Mouse (Mus musculus): ENCODE measurements around the gene Immt. TPM values are rescaled to one million over a fixed set of nuclear protein-coding genes. Genes with fewer than 3 reads are reported as not detected.
"Not testable (repeated sequence)": the region's sequence is repeated elsewhere in the genome, so short reads cannot be mapped to it uniquely, and the experiment has no call there.

Gene Immt
- polyA plus RNA-seq, 1 experiment from 2014 or later, result 201 TPM

DNA sequence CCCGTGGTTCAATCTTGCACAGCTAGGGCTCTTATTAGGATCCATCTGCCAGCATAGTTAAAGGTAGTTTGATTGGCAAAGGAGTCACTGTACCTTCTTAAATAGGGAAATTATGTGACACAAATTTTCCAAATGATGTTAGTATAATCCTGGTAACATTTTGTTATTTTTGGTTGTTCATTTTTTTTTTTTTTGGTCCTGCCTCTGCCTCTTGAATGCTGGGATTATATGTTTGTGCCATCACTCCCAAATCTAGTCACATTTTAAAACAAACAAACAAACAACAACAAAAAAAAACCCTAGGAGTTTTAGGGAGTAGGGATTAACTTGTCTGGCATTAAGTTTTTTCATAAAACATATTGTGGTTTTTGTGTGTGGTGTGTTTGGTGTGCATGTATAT is 4.3 kb upstream of the Immt start, which contains the start of gene Mrpl35:
Gene Mrpl35, minus strand, starts transcription at position 101 of the 400 bp plus-strand sequence.
- ATAC-seq (replicated peaks; ENCODE audit: low FRiP score) (no peak), DNase-seq (ENCODE audit: low spot score) (no peak)
- Histone ChIP-seq H3K4me1 (replicated peaks; ENCODE audit: control insufficient read depth, insufficient read depth, low read length) (no peaks in the 10 kb centered on the region), H3K36me3 (ENCODE audit: control insufficient read depth, insufficient read depth, low read length) (no peaks in the 10 kb centered on the region), H3K27ac (ENCODE audit: low read depth, low read length) (no peak within 1 kb of the TSS), H3K4me2 (ENCODE audit: low read depth, low read length, severe bottlenecking) (no peak within 1 kb of the TSS), H3K4me3 (ENCODE audit: low read depth, low read length) (no peak within 1 kb of the TSS), H3K9me3 (ENCODE audit: control insufficient read depth, low read length) (no peaks in the 10 kb centered on the region), H3K27me3 (ENCODE audit: control insufficient read depth, insufficient read depth, low read length) (no peaks in the 10 kb centered on the region; the same call in 1 of the 2 replicates), H3K9ac (ENCODE audit: low read length) (no peak within 1 kb of the TSS)
- WGBS, result 41% methylated on average over 1 of the region's 1 CpGs

DNA sequence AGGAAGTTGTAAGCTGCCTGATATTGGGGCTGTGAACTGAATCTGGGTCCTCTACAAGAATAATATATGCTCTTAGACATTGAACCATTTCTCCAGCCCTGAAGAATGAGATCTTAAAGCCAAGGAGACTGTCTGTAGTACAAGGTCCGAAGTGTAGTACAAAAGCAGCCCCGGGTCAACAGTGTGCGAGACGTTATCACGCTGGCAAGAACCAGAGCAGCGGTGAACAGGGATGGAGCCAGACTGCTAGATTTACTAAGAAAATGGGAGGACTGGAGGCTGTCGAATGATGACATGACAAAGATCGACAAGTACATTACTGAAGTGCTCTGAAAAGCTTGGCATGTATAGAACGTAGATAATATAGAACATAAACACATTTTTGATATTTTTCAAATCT is 1.4 kb upstream of the Immt start:
- Histone ChIP-seq H3K9me3 (ENCODE audit: control insufficient read depth, low read length) (no peaks in the 10 kb centered on the region), H3K36me3 (ENCODE audit: control insufficient read depth, insufficient read depth, low read length) (no peaks in the 10 kb centered on the region; the same call in 1 of the 2 replicates), H3K27ac (ENCODE audit: low read depth, low read length) (no peak overlapping the region), H3K27me3 (ENCODE audit: control insufficient read depth, insufficient read depth, low read length) (no peaks in the 10 kb centered on the region; the same call in 1 of the 2 replicates), H3K9ac (ENCODE audit: low read length) (no peak overlapping the region), H3K4me2 (ENCODE audit: low read depth, low read length, severe bottlenecking) (no peak overlapping the region), H3K4me3 (ENCODE audit: low read depth, low read length) (no peak overlapping the region), H3K4me1 (replicated peaks; ENCODE audit: control insufficient read depth, insufficient read depth, low read length) (no peaks in the 10 kb centered on the region; the same call in 1 of the 2 replicates)
- WGBS, result 88% methylated on average over 9 of the region's 9 CpGs
- ATAC-seq (replicated peaks; ENCODE audit: low FRiP score) (no peak), DNase-seq (ENCODE audit: low spot score) (no peak)

DNA sequence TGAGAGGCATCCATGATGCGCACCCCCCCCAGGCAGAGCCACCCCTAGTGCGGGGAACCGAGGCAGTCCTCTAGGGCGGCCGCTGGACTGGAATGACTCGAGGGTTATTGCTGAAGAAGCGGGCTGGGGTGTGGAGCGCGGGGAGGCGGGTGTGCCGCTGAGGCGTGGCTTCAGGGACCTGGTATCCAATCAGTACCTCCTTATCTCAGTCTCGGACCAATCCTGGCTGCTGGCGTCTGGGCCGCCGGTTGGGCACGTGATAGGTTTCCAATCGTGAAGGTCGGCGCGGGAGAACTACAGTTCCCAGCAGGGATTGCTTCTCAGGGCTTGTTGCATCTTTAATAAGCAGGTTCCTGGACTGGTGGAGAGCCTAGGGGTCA is 440 bp downstream of the Immt start:
- Histone ChIP-seq H3K27me3 (ENCODE audit: control insufficient read depth, insufficient read depth, low read length) (no peaks in the 10 kb centered on the region), H3K9me3 (ENCODE audit: control insufficient read depth, low read length) (no peaks in the 10 kb centered on the region), H3K27ac (ENCODE audit: low read depth, low read length) (peak overlapping the region; percentile 75), H3K4me3 (ENCODE audit: low read depth, low read length) (peak overlapping the region; percentile 89), H3K4me1 (replicated peaks; ENCODE audit: control insufficient read depth, insufficient read depth, low read length) (no peaks in the 10 kb centered on the region; the same call in 1 of the 2 replicates), H3K9ac (ENCODE audit: low read length) (peak overlapping the region; percentile 88), H3K36me3 (ENCODE audit: control insufficient read depth, insufficient read depth, low read length) (no peaks in the 10 kb centered on the region; the same call in 1 of the 2 replicates), H3K4me2 (ENCODE audit: low read depth, low read length, severe bottlenecking) (peak overlapping the region; percentile 69)
- peak; percentile 96 for DNase-seq (ENCODE audit: low spot score)
- 1% methylated on average over 21 of the region's 21 CpGs for WGBS
- ATAC-seq (replicated peaks; ENCODE audit: low FRiP score), result peak; percentile 99

DNA sequence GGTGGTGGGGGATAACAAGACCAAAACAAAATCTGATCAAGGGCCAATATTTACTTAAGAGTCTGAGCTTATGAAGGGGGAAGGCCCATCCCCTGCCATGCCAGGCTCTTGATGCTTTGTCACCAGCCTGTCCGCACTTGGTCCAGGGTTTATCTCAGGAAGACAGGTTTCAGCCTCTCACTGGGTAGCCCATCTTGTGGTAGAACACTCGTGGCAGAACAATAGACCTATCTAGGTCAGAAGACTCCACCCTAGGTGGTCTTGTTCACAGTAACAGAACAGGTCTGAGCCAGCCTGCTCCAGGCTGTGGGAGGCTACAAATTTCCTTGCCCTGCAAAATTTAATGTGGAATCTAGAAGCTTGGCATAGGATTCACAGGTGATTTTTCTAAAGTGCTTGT is 5.7 kb downstream of the Immt start:
- WGBS, result 84% methylated on average over 2 of the region's 2 CpGs
- H3K4me3 ChIP-seq (ENCODE audit: low read depth, low read length), result no peak overlapping the region
- no peaks in the 10 kb centered on the region; the same call in 1 of the 2 replicates for H3K36me3 ChIP-seq (ENCODE audit: control insufficient read depth, insufficient read depth, low read length)
- H3K4me2 ChIP-seq (ENCODE audit: low read depth, low read length, severe bottlenecking), result no peak overlapping the region
- no peaks in the 10 kb centered on the region; the same call in 1 of the 2 replicates for H3K4me1 ChIP-seq (replicated peaks; ENCODE audit: control insufficient read depth, insufficient read depth, low read length)
- H3K9me3 ChIP-seq (ENCODE audit: control insufficient read depth, low read length), result no peaks in the 10 kb centered on the region
- no peak for DNase-seq (ENCODE audit: low spot score)
- no peak overlapping the region for H3K9ac ChIP-seq (ENCODE audit: low read length)
- ATAC-seq (replicated peaks; ENCODE audit: low FRiP score), result no peak
- no peaks in the 10 kb centered on the region for H3K27me3 ChIP-seq (ENCODE audit: control insufficient read depth, insufficient read depth, low read length)
- H3K27ac ChIP-seq (ENCODE audit: low read depth, low read length), result no peak overlapping the region

DNA sequence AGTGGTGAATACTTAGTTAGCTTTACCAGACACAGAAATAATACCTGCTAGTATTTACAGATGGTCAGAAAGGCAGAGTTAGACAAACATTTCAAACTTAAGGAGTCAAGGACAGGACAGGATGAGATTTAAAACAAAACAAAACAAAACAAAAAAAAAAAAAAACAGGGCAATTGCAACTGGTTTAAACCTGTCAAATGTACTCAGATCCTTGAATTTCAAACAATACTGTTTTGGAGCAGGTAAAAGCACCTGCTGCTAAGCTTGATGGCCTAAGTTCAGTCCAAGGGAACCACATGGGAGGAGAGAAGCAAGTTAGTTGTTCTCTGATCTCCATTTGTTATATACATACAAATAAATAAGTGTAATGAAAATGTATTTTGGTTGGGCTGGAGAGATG is 8.7 kb downstream of the Immt start:
- no peak overlapping the region for H3K27ac ChIP-seq (ENCODE audit: low read depth, low read length)
- no peak overlapping the region for H3K4me2 ChIP-seq (ENCODE audit: low read depth, low read length, severe bottlenecking)

DNA sequence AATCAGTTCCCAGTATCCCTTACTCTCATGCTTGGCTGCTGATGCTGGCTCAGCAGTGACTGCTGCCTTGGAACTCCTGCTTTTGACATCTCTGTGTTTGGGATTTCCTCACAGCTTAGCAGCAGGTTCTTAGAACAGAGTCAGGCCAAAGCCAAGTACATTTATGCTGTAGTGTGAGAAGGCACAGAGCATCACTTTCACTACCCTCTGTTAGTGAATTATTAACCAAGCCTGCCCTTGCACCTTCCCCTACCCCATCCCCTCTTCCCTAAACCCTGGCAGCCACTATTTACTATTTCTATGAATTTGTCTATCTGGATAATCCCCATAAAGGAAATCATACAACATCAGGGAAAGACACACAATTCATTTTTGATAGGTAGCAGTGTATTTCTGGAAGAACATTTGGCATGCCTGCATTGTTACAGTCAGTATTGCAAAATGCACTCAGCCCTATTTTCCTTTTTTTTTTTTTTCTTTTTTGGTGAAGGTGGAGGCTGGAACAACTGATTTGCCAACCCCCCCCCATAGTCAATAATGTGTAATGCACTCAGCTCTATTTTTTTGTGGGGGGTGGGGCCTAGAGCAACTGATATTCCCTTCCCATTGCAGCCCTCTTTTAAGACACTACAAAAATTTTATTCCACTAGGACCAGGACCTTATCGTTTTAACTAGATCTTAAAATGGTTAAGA is 9.6 kb downstream of the Immt start:
- ATAC-seq (replicated peaks; ENCODE audit: low FRiP score) (no peak), DNase-seq (ENCODE audit: low spot score) (no peak)
- Histone ChIP-seq H3K27ac (ENCODE audit: low read depth, low read length) (no peak overlapping the region), H3K36me3 (ENCODE audit: control insufficient read depth, insufficient read depth, low read length) (no peaks in the 10 kb centered on the region), H3K4me2 (ENCODE audit: low read depth, low read length, severe bottlenecking) (no peak overlapping the region), H3K4me1 (replicated peaks; ENCODE audit: control insufficient read depth, insufficient read depth, low read length) (no peaks in the 10 kb centered on the region), H3K27me3 (ENCODE audit: control insufficient read depth, insufficient read depth, low read length) (no peaks in the 10 kb centered on the region), H3K9me3 (ENCODE audit: control insufficient read depth, low read length) (no peaks in the 10 kb centered on the region), H3K9ac (ENCODE audit: low read length) (no peak overlapping the region), H3K4me3 (ENCODE audit: low read depth, low read length) (no peak overlapping the region)
- whole genome bisulfite sequencing, result 98% methylated on average over 1 of the region's 1 CpGs

More for the DNA sequence above, 8.7 kb downstream of the Immt start:
- Histone ChIP-seq H3K36me3 (ENCODE audit: control insufficient read depth, insufficient read depth, low read length) (no peaks in the 10 kb centered on the region), H3K4me3 (ENCODE audit: low read depth, low read length) (no peak overlapping the region), H3K9me3 (ENCODE audit: control insufficient read depth, low read length) (no peaks in the 10 kb centered on the region), H3K4me1 (replicated peaks; ENCODE audit: control insufficient read depth, insufficient read depth, low read length) (no peaks in the 10 kb centered on the region), H3K9ac (ENCODE audit: low read length) (no peak overlapping the region), H3K27me3 (ENCODE audit: control insufficient read depth, insufficient read depth, low read length) (no peaks in the 10 kb centered on the region)
- DNase-seq (ENCODE audit: low spot score) (no peak), ATAC-seq (replicated peaks; ENCODE audit: low FRiP score) (no peak)

DNA sequence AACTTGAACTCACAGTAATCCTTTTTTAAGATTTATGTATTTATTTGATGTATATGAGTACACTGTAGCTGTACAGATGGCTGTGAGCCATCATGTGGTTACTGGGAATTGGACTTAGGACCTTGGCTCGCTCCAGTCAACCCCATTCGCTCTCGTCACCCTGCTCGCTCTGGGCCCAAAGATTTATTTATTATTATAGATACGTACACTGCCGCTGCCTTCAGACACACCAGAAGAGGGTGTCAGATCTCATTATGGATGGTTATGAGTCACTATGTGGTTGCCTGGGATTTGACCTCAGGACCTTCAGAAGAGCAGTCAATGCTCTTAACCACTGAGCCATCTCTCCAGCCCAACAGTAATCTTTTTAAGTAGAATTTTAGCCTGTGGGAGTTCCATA is 15.8 kb downstream of the Immt start:
- WGBS, result 94% methylated on average over 6 of the region's 6 CpGs
- H3K4me1 ChIP-seq (replicated peaks; ENCODE audit: control insufficient read depth, insufficient read depth, low read length); H3K9me3 ChIP-seq (ENCODE audit: control insufficient read depth, low read length); DNase-seq (ENCODE audit: low spot score); H3K4me3 ChIP-seq (ENCODE audit: low read depth, low read length); H3K27ac ChIP-seq (ENCODE audit: low read depth, low read length); H3K4me2 ChIP-seq (ENCODE audit: low read depth, low read length, severe bottlenecking); H3K27me3 ChIP-seq (ENCODE audit: control insufficient read depth, insufficient read depth, low read length); H3K9ac ChIP-seq (ENCODE audit: low read length); H3K36me3 ChIP-seq (ENCODE audit: control insufficient read depth, insufficient read depth, low read length); ATAC-seq (replicated peaks; ENCODE audit: low FRiP score): not testable (repeated sequence)

DNA sequence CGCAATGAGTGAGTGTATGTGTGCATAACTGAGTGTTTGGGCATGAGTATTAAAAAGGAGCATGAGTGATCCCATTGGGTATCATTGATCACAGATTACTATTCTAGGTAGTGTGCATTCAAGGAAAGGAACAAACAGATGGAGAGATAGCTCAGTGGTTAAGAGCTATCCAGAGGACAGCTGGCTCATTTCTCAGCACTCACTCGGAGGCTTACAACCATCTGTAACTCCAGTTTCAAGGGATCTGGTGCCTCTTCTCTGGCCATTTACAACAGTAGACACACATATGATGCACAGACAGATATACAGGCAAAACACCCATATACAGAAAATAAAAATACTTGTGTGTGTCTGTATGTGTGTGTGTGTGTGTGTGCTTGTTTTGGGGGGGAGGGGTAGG is 36.6 kb downstream of the Immt start:
- WGBS, result 90% methylated on average over 2 of the region's 2 CpGs
- no peak for DNase-seq (ENCODE audit: low spot score)
- Histone ChIP-seq H3K4me2 (ENCODE audit: low read depth, low read length, severe bottlenecking) (no peak overlapping the region), H3K4me1 (replicated peaks; ENCODE audit: control insufficient read depth, insufficient read depth, low read length) (no peaks in the 10 kb centered on the region), H3K27me3 (ENCODE audit: control insufficient read depth, insufficient read depth, low read length) (no peaks in the 10 kb centered on the region), H3K27ac (ENCODE audit: low read depth, low read length) (no peak overlapping the region), H3K4me3 (ENCODE audit: low read depth, low read length) (no peak overlapping the region), H3K9me3 (ENCODE audit: control insufficient read depth, low read length) (no peaks in the 10 kb centered on the region), H3K9ac (ENCODE audit: low read length) (no peak overlapping the region), H3K36me3 (ENCODE audit: control insufficient read depth, insufficient read depth, low read length) (peaks cover 18% of the 10 kb centered on the region; the same call in 1 of the 2 replicates)
- ATAC-seq (replicated peaks; ENCODE audit: low FRiP score), result no peak

DNA sequence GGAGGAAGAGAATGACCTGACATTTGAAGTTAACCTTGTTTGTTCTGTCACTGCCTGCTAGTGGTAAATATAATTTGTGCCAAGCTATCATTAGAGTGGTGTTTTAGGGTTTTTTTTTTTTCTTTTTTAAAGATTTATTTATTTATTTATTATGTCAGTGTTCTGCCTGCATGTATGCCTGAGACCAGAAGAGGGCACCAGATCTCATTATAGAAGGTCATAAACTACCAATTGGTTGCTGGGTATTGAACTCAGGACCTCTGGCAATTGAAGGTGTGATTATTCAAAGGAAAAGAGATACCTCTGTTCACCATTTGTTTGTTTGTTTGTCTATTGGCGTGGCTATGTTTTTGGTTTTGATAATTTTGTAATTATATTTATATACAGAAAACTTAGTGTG is 37.7 kb downstream of the Immt start:
- DNase-seq (ENCODE audit: low spot score) (no peak), ATAC-seq (replicated peaks; ENCODE audit: low FRiP score) (no peak)
- Histone ChIP-seq H3K4me2 (ENCODE audit: low read depth, low read length, severe bottlenecking) (no peak overlapping the region), H3K4me1 (replicated peaks; ENCODE audit: control insufficient read depth, insufficient read depth, low read length) (no peaks in the 10 kb centered on the region), H3K27ac (ENCODE audit: low read depth, low read length) (no peak overlapping the region), H3K36me3 (ENCODE audit: control insufficient read depth, insufficient read depth, low read length) (peaks cover 14% of the 10 kb centered on the region; the same call in 1 of the 2 replicates), H3K27me3 (ENCODE audit: control insufficient read depth, insufficient read depth, low read length) (no peaks in the 10 kb centered on the region), H3K9me3 (ENCODE audit: control insufficient read depth, low read length) (no peaks in the 10 kb centered on the region), H3K9ac (ENCODE audit: low read length) (no peak overlapping the region), H3K4me3 (ENCODE audit: low read depth, low read length) (no peak overlapping the region)
- 87% methylated on average over 1 of the region's 1 CpGs for WGBS
